Comparison of ENCODE assay signal across 9 mouse cellular contexts in the genomic region with DNA sequence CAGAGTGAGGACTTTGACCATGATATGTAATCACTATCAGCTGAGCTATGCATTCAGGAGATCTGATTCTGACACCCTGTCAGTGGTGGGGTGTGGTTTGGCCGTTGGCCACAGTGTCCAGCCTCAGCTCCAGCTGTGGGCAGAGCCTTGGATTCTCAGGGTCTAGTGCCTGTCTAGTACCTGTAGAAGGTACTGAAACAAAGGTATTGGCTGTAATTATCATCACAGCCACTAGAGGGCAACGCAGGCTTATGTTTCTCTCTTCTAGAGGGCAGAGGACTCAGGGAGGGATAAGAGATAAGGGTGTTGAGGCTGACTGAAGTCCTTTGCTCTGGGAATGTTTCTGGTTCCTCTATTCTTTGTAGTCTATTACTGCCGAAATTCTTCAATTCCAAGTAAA. TPM values are rescaled to one million over a fixed set of nuclear protein-coding genes. Genes with fewer than 3 reads are reported as not detected.
DNase-seq lines count a peak whose midpoint lies in the region; ATAC-seq lines count a peak whose summit lies in the region.
"Had no signal": no experiment of that assay in that cellular context is flagged by ENCODE, and none has a peak within 500 bp of the region (broad histone marks: within the 10 kb centered on the region; RNA-seq: fewer than 3 reads in every experiment).

No protein-coding gene starts in this region.

- no peak overlapping the region for H3K9ac ChIP-seq in hindbrain, embryonic 16.5 days (ENCODE audit: low read depth, low read length)

- no peaks in the 10 kb centered on the region for H3K9me3 ChIP-seq in forebrain, embryonic 10.5 days
- H3K9me3 ChIP-seq in hindbrain, embryonic 16.5 days (ENCODE audit: control insufficient read depth, low read length) = no peaks in the 10 kb centered on the region
- H3K9me3 ChIP-seq: megakaryocyte, embryonic 14.5 days had no signal

- peak; percentile 81; the same call in 1 of the 2 replicates for ATAC-seq in hindbrain, embryonic 16.5 days
- peak; percentile 40; the same call in 1 of the 2 replicates for ATAC-seq in monocyte, adult 5-6 weeks (replicated peaks; ENCODE audit: insufficient number of reproducible peaks, low FRiP score, low TSS enrichment, poor library complexity, severe bottlenecking)

- no peak overlapping the region for H3K27ac ChIP-seq in forebrain, embryonic 10.5 days
- no peak overlapping the region for H3K27ac ChIP-seq in hindbrain, embryonic 16.5 days (ENCODE audit: low read depth, low read length)

- H3K4me1 ChIP-seq in forebrain, embryonic 10.5 days = peaks cover 43% of the 10 kb centered on the region
- peaks cover 12% of the 10 kb centered on the region for H3K4me1 ChIP-seq in hindbrain, embryonic 16.5 days (ENCODE audit: control insufficient read depth, insufficient read depth, low read depth, low read length)

- intact Hi-C loops in left cerebral cortex, postnatal 10 days (cut with DNase I) = no loop called here

- DNase-seq in right cerebral cortex, adult 18-20 months = peak; percentile 67
- no peak for DNase-seq in right cerebral cortex, postnatal 14 days
- DNase-seq in c-Kit-negative CD71-positive TER-119-positive erythroid progenitor cells, embryonic 14.5 days (ENCODE audit: low read depth, low spot score) = peak; percentile 37
- peak; percentile 57 for DNase-seq in forebrain, embryonic 10.5 days (ENCODE audit: extremely low spot score, low spot score)
- DNase-seq in left cerebral cortex, postnatal 10 days (ENCODE audit: extremely low spot score in 1 of 2, low spot score in 2 of 2) = peak; percentile 55 to 63
- peak; percentile 37 for DNase-seq in thymus, postnatal 25 days

- H3K4me2 ChIP-seq in hindbrain, embryonic 16.5 days (ENCODE audit: low read length) = no peak overlapping the region

- H3K4me3 ChIP-seq in forebrain, embryonic 10.5 days = no peak overlapping the region
- no peak overlapping the region for H3K4me3 ChIP-seq in hindbrain, embryonic 16.5 days (ENCODE audit: low read length)
- H3K4me3 ChIP-seq: megakaryocyte, embryonic 14.5 days had no signal

- H3K27me3 ChIP-seq in forebrain, embryonic 10.5 days (ENCODE audit: poor library complexity, severe bottlenecking) = peaks cover 39% of the 10 kb centered on the region
- H3K27me3 ChIP-seq in hindbrain, embryonic 16.5 days (replicated peaks; ENCODE audit: control insufficient read depth, insufficient read depth, low read length) = no peaks in the 10 kb centered on the region

- H3K36me3 ChIP-seq in forebrain, embryonic 10.5 days (replicated peaks) = no peaks in the 10 kb centered on the region
- no peaks in the 10 kb centered on the region for H3K36me3 ChIP-seq in hindbrain, embryonic 16.5 days (ENCODE audit: control insufficient read depth, insufficient read depth, low read length)

- 10% methylated on average over 3 of the region's 3 CpGs for WGBS in forebrain, embryonic 10.5 days
- 7% methylated on average over 3 of the region's 3 CpGs for WGBS in hindbrain, embryonic 16.5 days

RNA-seq across cellular contexts. Expression of gene 4931429L15Rik, which starts 34.2 kb away (rescaled TPM):
- 0.22 TPM in 1 of 2 replicates, not detected in the other for polyA plus RNA-seq in forebrain, embryonic 10.5 days (2016; fragmentation: Nextera tagmentation; extraction: Ambion mirVana)
- not detected in 2 replicates for polyA plus RNA-seq in hindbrain, embryonic 16.5 days (2015; fragmentation: Nextera tagmentation; extraction: Ambion mirVana)
- total RNA-seq in left cerebral cortex, postnatal 10 days (2021) = not detected
- total RNA-seq in monocyte, adult 5-6 weeks (2017) = not detected in 3 replicates
